Mouse (Mus musculus): Measurements from ENCODE around the gene Fut1.
"Not testable (repeated sequence)": the region's sequence is repeated elsewhere in the genome, so short reads cannot be mapped to it uniquely, and the experiment has no call there.

Gene Fut1

GRCm38 (mm10) chr7:45639561-45640027 lies 22.5 kb downstream of the Fut1 start, which contains the start of gene Mamstr:
Gene Mamstr (plus strand): TSS chr7:45639977.
- no peak for DNase-seq (ENCODE audit: low read depth)

- no peak for DNase-seq (ENCODE audit: low read depth)
These were observed 23.3 kb downstream of the Fut1 start for GRCm38 (mm10) chr7:45640191-45640957.

GRCm38 (mm10) chr7:45641391-45642040 lies 24.4 kb downstream of the Fut1 start:
- DNase-seq (ENCODE audit: low read depth) = no peak

GRCm38 (mm10) chr7:45642083-45642482 lies 25.0 kb downstream of the Fut1 start:
- DNase-seq (ENCODE audit: low read depth) = no peak

DNA sequence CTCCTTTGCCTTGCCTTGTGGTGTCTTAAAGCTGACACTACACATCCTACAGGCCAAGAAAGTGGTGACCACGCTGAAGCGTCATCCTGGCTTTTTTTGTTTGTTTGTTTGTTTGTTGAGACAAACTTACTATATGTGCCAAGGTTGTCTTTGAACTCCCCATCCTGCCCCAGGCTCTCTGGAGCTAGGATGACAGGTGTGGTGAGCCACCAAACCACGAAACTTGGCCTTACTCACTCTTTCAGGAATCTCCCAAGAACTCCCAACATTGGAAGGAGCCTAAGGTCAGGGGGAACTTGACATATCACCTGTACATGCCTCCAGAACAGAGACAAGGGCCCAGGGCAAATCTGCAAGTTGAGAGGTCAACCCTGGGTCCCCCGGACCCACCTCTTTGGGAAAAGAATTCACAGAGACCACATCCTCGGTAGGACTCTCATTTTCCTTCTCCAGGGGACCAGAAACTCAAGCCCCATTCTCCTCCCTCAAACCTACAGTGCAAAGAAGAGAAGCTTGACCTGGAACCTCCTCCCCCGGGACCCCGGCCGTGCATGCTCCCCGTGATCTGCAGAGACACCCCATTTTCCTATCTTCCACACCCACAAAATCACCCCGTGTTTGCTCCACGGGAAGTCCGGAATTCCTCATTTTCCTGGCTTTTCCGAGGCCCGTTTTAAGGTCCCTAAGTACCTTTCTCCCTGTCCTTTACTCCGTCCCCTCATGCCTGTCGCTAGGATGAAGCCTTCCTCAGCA lies 25.6 kb downstream of the Fut1 start:
- no peak for DNase-seq (ENCODE audit: low read depth)

GRCm38 (mm10) chr7:45643441-45644178 lies 26.5 kb downstream of the Fut1 start:
- peak; percentile 91 for DNase-seq (ENCODE audit: low read depth)

- DNase-seq (ENCODE audit: low read depth) = no peak
These were observed 27.1 kb downstream of the Fut1 start for GRCm38 (mm10) chr7:45644183-45644582.

DNA sequence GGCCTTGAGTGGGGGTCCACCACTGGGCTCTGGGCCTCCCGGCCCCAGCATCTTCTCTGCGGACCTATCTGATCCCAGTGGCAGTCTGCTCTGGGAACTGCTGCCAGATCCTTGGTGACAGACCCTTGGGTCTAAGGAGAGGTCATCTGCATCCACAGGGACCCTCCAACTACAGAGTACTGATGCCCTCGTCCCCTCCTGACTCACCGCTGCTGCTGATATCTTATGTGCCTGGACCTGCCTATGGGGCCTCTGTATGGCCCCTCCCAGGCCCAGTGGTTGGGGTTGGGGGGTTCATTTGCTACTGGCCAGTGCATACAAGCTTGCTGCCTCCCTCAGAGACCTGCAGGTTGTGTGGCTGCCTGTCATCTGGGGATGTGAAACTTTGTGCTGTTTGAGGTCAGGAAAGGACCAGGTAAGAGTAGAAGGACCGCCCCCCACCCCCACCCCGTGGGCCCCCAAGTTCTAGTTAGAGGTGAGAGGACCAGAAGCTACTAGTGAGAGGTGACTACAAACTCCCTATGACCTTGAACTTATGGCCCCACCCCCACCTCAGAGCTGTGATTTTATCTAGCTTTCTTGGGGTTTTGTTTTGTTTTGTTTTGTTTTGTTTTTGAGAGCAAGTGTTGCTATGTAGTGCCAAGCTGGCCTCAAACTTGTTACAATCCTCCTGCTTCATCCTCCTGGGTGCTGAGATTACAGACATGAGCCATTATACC lies 27.9 kb downstream of the Fut1 start:
- no peak for DNase-seq (ENCODE audit: low read depth)

DNA sequence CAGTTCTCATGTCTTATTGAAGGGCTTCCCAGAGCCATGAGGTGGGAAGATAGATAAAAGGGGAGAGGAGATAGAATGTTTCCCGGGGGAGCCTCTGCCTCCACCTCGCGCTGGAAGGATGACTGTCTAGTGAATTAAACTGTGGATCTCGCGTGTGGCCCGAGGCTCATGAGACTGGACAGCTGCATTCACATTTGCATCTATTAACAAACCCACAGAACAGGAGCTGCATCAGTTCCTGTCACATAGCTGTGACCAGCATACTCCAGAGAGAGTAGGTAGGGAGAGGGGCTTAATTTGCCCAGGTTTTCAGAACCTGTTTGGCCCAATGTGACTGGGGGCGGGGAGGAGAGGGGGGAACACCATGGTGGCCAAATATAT lies 28.5 kb downstream of the Fut1 start:
- no peak for DNase-seq (ENCODE audit: low read depth)

GRCm38 (mm10) chr7:45646671-45647070 lies 29.6 kb downstream of the Fut1 start:
- no peak for DNase-seq (ENCODE audit: low read depth)

DNA sequence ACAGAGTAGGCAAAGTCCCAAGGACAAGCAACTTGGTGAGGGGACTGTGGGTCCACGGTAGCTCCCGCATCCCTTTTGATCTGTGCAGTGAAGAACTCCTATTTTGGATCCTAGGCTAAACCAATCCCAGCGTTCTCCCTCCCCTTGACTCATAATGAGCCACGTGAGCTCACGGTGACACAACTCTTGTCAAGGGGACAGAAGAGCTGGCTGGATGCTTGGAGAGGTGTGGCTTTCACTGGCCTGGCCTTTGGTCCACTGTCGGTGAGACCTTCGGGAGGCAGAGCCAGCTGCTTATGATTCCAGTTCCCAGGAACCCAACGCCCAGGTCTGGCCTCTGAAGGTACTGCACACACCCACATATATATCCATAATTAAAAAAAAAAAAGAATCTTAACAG lies 32.3 kb downstream of the Fut1 start:
- no peak for DNase-seq (ENCODE audit: low read depth)

GRCm38 (mm10) chr7:45650484-45650883 lies 33.4 kb downstream of the Fut1 start:
- DNase-seq (ENCODE audit: low read depth) = not testable (repeated sequence)

DNA sequence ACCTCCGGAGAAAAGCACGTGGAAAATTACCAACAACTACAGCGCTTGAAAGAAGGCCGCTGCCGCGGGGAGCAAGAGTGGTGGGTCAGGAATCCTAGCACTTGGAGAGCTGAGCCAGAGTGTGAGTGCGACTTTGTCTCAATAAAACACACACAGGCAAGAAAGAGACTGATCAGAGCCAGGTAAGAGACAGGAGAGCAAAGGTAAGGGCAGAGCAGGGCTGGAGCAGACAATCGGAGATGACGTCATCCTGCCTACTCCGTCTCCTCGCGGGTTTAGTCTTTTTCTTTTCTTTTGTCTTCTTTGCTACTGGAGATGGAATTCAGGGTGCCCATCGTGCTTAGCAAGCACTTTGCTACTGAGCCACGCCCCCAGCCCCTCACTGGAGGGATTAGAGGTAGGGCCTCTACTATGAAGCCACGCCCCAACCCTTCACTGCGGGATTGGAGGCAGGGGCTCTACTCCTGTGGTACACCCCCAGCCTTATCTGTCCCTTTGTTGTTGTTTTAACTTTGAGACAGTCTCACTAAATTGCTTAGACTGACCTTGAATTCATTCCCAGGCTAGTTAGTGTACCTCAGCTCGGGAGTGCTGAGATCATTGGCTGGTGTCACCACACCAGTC lies 37.4 kb downstream of the Fut1 start:
- no peak for DNase-seq (ENCODE audit: low read depth)

DNA sequence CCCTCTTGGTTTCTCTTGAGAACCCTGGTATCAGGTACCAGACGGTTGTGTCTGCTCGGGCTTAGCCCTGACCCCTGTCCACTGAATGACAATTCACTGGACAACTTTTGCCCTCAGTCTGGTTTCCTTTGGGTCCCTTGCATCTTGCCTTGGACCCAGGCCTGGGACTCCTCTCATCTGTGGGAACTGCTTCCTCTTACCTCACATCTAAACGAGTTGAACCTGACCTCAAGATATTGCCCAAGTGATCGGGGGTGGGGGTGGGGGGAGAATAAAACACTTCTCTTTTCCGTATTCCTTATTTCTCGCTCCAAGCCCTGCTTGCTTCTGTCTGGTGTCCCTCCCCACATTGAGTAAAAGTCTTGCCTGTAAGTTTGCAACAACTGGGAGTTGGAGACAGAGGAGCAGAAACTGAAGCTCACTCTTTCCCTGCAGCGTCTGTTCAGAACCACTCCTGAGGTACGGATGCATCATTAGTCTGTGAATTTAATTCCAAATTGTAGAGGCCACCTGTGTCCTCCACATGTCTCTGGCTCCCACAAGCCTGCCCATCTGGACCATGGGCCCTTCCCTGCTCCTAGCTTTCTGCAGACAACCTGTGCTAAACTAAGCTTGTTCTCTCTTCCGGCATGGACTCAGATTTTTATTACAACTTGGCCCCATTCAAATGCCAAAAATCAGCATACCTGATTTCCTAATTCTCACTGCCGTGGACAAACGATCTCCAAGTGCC lies 43.8 kb downstream of the Fut1 start:
- peak; percentile 30 for DNase-seq (ENCODE audit: low read depth)

GRCm38 (mm10) chr7:45661702-45662101 lies 44.6 kb downstream of the Fut1 start:
- not testable (repeated sequence) for DNase-seq (ENCODE audit: low read depth)

DNA sequence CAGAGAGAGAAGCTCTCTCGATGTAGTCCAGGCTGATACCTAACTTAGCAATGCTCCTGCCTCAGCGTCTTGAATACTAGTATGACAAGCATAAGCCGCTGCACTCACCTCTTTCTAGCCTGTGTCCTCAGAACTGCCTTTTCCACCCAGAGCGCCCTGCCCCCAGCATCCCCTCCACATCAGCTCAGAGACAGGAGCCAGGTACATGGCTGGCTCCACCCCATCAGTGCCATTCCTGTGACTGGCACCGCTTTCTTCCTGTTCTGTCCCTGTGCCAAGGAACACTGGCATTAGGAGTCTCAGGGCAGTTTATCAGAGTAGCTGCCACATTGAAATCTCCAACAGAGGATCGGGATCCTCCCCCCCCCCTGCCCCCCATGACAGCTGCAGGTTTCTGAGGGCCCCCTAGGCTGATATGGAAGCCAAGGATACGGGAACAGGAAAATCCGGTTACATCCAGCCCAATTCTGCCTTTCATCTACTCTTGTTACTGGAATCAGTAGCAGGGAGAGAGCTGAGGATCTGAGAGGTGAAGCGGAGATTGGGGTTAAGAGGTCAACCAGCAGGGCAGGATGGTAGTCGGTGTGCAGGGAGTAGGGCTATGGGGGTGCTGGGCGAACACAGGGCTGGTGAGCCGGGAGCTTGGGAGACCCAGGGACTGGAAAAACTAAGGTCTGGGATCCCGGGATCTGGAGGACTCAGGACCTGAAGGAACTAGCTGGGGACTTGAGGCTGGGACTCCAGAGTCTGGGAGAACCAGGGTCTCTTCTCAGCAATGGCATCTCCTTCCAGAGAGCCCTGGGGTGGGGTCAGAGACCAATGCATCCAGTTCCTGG lies 48.4 kb downstream of the Fut1 start:
- DNase-seq (ENCODE audit: low read depth) = no peak

- no peak for DNase-seq (ENCODE audit: low read depth)
These were observed 49.1 kb downstream of the Fut1 start, which contains the start of gene Fut2 for GRCm38 (mm10) chr7:45666161-45666560. Gene Fut2 (minus strand): TSS chr7:45666394.

- DNase-seq (ENCODE audit: low read depth) = no peak
These were observed 50.7 kb downstream of the Fut1 start for GRCm38 (mm10) chr7:45667761-45668160.

- DNase-seq (ENCODE audit: low read depth) = no peak
These were observed 51.8 kb downstream of the Fut1 start for GRCm38 (mm10) chr7:45668921-45669320.
